Mouse (Mus musculus) bone marrow, adult 2 months (tissue): Measurements from ENCODE around the gene Dynlt1b.
"Not testable (repeated sequence)": the region's sequence is repeated elsewhere in the genome, so short reads cannot be mapped to it uniquely, and the experiment has no call there.

Experiments
- CTCF ChIP-seq: fragments of 200-500 bp; IDR thresholded peaks from 2 replicates; pipeline ENCODE4 v1.5.1; 2011; ENCODE audit warnings: low read length, control low read depth; ENCODE audit not compliant: control insufficient read depth, insufficient read depth
- POLR2A ChIP-seq: fragments of 200-500 bp; IDR thresholded peaks from 2 replicates; pipeline ENCODE4 v1.6.1; 2011; ENCODE audit warnings: low read depth, mild to moderate bottlenecking, control low read depth, low read length, borderline replicate concordance; ENCODE audit not compliant: control insufficient read depth

GRCm38 (mm10) chr17:6417118-6417517 is 12.8 kb upstream of the Dynlt1b start:
- not testable (repeated sequence) for TF ChIP-seq CTCF, POLR2A
